Mouse (Mus musculus) natural killer cell, adult 2 months (primary cell): ENCODE results near the gene Susd6.

ENCODE experiments used
- DNase-seq, 2 experiments: peaks; one replicate each; pipeline ENCODE4 v3.0.0; 2022; ENCODE audit warnings: low spot score in 2 of 2

The Susd6 gene

DNA sequence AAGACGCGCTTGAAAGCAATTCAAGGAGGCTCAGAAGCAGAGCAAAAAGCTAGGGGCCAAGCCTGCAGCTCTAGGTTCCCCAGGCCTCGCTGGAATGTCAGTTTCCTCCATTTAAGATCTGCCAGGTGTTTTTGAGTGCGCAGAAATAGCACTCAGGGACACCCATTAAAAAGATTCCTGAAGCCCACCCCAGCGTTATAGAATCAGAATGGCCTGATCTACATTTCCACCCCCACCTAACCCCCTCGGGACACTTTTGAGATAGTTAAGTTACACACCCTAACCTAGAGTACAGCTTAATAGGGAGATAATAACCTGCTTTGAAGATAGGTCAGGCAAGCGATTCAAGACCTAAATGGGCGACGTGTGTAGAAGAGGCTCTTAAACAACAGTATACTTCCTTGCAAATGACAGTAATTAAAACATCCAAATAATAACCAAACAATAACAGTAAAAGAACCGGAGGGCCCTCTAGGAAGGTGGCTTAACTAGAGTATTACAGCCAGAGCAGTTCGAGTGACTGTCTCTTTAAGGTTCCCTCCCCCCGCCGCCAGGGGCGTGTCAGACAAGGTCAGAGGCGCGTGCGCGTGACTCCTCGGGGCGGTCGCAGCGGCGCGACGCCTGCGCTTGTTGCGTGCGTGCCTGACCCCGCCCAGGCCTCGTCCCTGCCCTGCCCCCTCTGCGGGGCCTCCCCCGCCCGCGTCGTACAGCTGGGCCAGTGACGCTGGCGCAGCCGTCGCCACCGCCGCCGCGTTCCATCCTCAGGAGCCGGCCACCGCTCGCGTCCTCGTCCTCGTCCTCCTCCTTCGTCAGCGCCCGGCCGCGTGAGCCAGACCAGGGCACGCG is at the start of gene Susd6:
TSS of gene Susd6 (plus strand) at position 662 of the 846 bp plus-strand sequence.
- peak; percentile 96 to 99 for DNase-seq

DNA sequence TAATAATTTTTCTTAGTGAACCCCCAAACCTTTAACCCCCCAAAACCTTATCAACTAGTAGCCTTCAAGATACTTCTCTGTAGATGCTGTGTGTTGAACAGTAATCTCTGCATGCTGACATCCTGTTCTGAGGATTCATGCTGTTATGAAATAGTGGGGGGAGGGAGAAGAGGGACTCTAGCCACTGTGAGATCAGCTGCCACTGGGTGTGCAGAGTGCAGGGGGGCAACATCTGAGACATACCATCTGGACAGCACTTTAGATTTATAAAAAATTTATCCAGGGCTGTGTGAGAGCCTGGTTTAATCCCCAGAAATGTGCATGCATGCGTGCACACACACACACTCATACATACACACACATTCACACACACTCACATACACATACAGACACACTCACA is 45.7 kb upstream of the Susd6 start:
- no peak for DNase-seq

DNA sequence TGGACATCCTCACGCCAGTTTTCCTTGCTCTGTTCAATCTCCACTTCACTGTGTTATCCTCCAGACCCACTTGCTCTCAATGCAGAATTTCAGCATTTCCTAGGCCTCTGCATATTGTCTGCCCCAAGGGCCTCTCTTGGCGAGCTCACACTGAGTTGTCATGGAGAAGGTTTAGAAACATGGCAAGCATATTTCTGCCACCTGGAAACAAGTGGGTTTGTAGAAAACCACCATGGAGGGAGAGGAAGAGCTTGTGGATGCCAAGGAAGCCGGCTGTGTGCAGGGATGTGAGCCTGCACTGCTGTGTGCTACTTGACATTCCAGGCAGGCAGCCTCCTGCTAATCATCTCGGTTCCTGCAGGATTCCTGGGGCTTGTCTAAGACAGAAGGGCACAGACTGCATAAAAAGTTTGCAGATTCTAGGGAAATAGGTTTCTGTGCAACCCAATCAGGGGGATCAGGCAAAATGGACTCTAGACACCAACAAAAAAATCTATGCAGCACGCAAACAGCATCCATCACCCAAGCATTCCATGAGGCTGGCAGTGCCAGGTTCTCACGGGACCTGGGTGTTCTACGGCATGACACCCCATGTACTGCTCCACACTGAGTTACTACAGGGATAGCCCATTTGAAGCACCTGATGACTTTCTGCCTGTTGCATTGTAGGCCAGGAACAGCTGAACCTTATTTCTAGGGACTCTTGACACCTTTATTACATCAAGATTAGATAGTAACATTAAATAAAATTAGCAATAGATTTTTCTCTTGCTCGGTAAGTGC is 44.1 kb upstream of the Susd6 start:
- no peak for DNase-seq

DNA sequence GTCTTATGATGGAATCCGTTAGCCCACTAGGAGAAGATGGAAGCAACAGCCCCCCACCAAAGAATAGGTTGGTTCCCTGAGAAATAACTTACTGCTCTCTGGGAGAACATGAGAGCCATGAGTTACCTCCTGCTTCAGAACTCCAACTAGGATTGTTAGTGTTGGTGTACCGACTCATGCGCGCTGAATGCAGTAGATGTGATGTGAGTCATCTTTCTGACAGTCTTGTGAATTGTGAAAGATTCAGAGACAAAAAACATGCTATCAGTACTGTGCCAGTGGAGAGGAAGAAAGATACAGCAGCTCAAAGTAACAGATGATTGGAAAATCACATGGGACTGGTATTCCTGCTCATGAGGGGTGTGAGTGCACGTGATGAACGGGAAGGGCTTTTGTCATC is 38.8 kb upstream of the Susd6 start:
- DNase-seq, result no peak

DNA sequence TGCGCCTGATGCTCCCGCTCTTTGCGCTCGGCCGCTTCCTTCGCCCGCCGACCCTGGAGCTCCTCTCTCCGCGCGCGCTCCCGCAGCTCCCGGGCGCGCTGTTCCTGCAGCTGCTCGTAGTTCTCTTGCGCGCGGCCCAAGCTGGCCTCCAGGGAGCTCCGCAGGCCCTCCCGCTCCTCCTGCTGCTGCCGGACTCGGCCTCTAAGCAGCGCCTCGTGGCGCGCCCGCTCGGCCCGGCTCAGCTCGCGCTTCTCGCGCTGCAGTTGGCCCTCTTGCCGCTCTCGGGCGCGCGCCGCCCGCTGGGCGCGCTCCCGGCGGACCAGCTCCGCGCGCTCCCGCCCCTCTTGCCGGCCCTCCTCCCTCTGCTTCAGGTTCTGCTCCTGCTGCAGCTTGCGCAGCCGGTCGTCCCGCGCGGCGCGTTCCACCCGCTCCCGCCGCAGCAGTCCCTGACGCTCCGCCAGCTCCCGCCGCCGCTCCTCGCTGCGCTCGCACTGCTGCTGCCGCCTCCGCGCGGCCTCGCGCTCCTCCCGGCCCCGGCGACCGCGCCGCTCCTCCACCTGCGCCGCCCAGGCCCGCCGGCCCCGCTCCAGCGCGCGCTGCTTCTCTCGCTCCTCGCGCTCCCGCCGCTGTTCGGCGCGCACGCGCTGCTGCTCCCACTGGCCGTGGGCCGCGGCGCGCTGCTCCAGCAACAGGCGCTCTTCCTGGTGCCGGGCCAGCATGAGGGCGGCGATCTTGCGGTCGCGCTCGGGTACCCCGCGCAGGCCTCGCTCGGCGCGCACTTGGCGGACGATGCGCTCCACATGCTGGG is 32.4 kb upstream of the Susd6 start:
- DNase-seq, result no peak

DNA sequence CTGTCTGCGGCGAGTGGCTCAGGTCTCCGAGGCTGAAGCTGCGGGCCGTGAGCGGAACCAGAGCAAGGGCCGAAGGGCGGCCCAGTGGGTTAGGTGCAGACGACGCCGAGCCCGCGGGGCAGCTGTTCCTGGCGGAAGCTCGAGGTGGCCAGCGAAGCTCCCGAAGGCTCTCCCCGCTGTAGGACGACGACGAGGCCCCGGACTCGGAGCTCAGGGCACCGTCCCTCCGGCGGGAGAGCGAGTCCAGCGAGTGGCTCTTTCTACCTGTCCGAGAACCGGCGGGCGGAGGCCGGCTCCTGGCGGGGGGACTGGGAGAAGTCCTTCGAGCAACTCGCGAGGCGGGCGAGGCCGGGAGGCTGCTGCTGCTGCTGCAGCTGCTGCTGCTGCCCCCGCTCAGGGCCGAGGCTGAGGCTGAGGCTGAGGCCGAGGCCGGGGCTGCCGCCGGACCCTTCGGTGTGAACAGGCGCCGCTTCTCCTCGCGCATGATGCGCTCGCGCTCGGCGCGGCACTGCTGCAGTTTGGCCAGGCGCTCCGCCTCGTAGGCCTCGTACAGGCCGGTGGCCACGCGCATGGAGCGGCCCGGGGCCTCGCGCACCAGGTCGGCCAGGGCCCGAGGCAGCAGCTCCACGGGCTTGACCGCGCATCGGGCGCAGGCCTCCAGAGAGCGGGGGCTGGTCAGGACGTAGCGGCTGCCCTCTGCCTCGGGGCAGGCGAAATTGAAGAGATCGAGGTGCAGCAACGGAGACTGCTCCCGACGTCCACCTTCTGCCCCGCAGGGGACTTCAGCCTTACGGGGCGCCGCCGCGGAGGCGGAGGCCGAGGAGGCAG is 31.5 kb upstream of the Susd6 start:
- DNase-seq, result peak in 1 of 2 experiments; percentile 7

DNA sequence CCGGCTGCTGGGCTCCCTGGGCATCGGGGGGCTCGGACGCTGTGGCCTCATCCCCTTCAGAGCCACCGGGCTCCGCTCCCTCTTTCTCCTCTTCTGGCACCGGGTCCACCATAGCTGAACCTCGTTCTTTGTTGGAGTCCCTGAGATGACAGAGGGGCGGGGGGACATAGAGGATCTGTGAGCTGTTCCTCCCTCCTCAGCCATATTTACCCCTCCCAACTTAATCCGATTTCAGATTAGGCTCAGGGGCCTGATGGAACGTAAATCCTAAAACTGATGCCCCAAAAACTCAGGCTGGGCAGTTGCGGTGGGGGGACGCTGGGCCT is 31.0 kb upstream of the Susd6 start:
- DNase-seq, result no peak

DNA sequence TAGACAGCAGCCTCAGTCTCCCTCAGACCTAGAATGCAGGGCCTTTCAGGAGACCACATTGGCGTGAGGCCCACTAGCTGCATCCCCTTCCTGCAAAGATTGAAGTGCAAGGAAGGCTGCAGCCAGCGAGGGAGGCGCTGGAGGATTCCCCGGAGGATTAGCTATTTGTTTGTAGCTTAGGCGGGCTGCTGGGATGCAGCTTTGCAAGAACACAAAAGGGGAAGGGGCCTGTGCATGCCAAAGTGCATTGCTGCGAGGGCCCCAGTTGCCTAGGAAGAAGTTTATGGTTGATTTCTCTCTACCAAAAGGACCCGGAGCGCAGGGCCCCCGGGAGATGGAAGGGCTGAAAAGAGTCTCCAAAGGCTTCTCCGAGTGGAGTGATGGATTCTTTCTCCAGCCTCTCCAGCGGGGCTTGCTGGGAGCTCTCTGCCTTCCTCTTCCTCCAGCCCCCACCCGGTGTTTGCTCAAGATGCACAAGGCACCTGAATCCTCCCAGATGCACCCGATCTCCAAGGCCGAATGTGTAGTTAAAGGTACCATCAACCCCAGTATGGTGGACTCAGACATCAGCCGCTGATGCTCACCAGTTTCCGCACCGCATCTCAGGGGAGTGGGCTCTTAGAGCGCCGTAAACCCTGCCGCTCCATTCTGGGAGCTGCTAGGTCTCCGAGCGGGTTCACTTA is 30.5 kb upstream of the Susd6 start:
- no peak for DNase-seq

DNA sequence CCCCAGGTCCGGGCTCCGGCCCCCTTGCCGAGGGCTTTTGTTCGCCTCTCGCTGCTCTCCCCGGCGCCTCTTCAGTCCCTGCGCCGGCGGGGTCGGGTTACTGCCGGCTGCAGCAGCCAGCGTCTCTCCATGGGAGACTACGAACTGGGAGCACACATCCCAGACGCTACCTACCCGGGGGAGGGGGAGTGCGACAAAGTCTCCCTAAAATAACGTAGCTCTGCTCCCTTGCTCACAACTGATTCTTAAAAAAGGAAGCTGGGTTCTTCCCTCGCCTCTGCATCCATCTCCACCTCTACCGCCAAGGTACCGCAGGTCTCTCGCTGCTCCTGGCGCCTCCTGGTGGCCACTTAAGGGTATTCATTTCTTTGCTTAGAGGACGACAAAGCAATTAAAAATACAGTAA is 29.9 kb upstream of the Susd6 start, which contains the start of gene Ccdc177:
TSS of gene Ccdc177 (minus strand) at position 292 of the 406 bp plus-strand sequence.
- peak; percentile 58 to 79 for DNase-seq

DNA sequence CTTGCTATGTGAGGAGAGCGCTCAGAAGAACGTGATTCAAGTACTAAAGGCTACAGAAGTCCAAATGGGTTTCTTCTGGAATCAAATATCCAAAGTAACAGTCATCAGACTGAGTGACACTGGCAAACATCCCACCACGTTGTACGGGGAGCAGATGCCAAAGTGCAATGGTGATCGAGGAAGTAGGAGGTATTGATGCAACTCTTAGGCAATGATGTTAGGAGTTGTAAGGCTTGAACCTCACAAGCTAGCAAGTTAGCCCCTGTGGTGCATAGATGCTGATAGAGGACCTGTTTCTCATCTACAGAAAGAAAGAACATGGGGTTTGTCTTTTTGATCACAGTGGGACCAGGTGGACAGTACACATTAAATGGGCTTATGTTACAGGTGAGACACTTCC is 27.3 kb upstream of the Susd6 start:
- DNase-seq, result no peak

DNA sequence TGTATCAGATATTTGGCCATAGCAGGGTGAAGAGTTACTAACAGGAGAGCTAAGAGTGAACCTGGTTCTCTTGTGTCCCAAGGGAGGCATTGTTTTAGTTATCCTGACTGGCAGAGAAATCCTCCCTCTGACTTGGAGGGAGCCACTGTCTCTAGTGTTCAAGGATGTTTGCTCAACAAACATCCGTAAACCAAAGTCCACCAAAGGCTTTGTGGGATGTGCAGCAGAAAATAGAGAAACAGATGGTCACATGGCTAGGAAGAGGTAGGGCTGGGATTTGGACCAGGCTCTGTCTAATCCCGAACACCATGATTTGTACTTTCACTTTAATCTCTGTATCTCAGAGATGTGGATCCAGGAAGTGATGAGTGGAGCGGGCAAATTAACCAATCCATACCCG is 26.2 kb upstream of the Susd6 start:
- DNase-seq, result no peak

DNA sequence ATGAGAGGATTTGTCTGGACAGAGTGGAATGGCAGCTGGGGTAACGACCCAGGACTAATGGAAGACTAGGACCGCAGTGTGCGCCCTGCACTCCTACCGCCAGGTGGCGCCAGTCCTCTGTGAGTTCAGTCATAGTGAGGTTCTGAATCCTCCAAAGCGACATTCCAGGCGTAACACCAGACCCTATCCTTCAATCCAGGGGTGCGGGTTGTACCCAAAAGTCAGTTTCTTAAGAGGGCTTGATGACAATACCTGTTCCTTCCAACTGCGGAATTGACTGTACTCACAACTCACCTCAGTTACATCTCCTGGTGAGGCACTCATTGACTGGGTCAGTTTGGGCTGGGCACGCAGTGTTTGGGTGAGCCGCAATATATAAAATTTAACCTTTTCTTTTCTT is 20.6 kb upstream of the Susd6 start:
- peak; percentile 42 to 64 for DNase-seq

DNA sequence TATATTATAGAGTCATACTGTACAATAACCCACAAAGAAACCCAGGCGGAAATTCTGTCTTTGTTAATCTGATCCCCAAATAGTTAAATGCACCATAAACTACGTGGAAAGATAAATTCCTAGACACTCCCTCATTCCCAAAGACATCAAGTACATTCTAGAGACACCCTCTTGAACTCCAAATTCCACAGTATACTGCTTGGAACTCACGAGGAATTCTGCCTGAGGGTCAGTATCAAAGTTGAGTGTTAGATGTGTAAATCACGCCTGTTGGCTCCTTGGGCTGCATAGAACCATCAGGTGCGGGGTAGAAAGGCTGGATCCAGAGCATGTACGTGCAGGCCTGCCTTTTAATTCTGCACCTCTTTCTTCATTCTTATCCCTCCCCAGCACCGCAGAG is 15.5 kb upstream of the Susd6 start:
- no peak for DNase-seq

DNA sequence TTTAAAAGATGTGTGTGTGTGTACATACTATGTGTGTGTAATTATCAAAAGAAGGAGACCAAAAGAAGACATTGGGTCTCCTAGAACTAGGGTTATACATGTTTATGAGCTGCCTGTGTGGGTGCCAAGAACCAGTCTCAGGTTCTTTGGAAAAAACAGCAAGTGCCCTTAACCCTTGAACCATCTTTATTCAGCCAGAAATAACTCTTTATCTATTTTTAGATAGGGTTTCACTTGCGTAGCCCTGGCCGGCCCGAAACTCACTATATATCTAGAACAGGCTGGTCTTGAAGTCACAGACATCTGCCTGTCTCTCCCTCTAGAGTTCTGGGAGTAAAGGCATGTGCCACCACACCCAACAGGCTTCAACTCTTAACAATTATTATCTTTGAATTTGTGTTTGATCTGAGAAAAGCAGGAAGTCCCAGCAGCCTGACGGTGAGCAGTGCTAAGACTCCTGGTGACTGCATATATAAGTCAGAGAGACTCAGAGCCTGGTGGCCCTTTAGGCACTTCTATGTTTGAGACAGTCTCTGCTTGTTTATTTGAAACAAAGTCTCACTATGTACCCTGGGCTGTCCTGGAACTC is 14.2 kb upstream of the Susd6 start:
- DNase-seq, result no peak

DNA sequence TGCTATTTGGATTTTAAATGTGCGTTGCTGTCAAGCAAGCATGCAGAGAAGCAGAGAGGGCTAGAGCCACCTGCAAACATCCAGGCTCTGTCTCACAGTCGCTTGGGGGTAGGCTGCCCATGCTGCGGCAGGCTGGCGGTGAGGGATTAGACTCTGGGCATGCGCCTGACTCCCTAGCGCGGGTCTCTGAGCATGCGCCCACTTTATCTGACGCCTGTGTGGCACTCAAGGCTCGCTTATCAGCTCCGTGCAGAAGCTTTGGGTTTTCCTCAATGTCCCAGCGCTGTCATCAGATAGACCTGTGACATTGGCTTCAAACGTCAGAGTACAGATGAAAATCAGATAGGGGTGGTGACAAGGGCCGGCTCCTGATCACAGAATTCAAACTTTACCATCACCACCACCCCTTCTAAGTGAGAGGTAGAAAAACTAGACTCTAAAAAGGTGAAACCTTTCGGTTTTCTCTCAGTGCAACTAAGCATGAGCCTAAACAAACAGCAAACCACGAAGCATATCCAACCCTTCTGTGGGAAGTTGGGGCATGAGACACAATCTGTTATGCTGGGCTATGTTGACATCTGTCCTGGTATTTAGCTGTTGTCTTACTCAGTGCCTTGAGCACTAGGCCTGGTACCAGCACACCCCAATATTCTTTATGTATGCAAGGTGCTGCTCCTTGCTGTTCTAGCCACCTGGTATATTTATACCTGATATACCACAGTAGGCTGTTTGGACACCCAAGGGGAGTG is 11.9 kb upstream of the Susd6 start:
- DNase-seq, result no peak

DNA sequence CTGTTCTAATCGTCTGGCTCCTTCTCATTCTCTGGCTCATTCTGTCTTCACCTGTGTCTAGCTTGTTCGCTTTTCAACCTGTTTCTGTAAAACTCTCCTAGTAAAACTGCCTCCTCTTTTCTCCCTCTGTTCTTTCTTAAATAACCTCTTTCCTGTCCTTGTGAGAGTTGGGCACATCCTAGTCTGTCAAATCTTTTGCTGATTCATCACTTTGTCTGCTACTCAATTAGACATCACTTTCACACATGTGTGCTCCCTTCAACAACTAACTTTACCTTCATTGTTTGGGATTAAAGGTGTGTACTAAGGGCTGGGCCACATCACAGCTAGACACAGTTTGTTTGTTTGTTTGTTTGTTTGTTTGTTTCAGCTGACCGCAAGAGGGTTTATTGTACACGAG is 10.6 kb upstream of the Susd6 start:
- no peak for DNase-seq

DNA sequence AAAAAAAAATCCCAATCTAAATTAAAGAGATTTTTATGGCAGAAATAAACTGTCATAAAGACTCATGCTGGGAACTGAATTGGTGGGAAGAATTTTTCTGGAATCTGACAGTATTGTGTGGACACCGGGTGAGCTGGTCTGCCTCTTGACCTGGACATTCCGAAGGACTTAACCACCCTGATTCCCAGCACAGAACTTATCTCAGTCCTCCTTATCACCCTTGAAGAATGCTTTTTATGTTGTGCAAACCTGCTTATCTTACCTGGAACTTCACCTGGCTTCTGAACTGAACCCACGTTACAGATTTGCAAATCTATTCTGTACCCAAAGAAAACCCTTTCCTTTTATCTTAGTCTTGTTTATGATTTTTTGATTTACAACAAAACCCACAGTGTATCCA is 8.1 kb upstream of the Susd6 start:
- DNase-seq, result no peak

DNA sequence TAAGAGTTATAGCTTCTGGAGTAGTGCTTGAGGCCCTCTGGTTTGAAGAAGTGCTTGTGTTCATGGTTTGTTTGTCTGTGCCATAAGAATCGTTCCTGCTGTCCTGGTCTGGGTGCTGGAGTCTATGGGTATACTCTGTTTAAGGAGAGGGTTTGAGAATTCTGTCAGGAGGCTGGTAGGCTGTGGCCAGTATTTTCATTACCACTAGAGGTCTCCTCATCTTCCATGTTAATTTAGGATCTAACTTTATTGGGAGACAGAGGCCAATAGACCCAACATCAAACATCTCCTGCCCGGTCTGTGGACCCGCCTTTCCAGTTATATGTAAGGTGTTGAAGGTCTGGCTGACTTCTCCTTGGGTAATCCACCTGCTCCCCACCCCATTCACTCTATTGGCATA is 7.4 kb upstream of the Susd6 start:
- DNase-seq, result no peak

DNA sequence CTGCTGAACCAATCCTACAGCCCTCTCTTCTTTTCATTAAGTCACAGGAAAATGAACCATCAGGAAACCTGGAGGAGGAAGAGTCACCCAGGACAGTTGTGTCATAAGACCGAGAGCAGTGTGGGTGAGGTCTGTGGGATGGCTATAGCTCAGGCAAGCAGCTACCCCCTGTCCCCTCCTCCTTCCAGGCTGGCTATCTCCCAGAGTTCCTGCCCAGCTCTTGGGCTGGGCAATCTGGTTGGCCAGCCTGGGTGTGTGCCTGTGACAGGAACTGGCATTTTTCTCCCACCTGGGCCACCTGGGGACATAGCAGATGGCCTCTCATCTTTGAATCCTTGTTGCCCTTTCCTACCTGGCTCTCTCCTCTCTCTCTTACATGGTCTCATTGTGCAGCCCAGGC is 6.4 kb upstream of the Susd6 start:
- DNase-seq, result no peak

DNA sequence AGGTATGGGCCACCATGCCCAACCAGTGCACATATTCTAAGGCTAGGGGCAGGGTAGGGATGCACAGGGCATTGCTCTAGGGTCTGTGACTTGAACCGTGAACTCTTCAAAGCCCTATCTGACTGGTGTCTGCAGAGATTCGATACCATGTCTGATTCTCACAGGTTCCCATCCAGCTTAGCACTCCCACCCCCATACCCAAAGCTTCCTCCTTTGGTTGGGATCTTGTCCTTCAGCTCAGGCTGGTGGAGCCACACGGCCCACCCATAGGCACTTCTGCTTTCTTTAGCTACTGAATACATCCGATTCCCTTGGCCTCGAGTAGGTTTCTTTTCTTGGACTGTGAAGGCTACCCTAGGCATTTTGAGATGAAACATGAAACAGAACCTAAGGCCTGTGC is 5.3 kb upstream of the Susd6 start:
- no peak for DNase-seq
